Mouse (Mus musculus): ENCODE measurements around the gene Pam.

DNA sequence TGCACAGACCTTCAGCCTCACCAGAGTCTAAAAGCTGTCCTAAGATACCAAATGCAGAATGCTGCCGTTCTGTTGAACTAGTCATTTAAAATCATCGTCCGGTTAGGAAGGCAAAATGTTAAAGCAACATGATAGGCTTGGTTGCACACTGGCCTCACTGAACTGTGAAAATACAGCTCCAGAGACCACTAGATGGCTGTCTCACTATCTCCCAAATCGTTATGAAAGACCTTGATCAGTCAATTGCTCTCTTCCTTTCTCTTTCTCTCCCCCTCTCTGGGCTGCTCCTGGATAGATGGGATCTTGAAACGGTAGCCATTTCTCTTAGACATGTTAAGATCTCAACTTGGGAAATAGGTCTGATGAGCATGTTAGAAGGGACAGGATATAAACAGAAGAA is 223.0 kb downstream of the Pam start:
- TF ChIP-seq POLR2A (IDR thresholded peaks at IDR 0.05; ENCODE audit: borderline replicate concordance, low read depth, low read length) (no peak), CTCF (IDR thresholded peaks at IDR 0.05; ENCODE audit: low read depth, low read length) (no peak)
